Mouse (Mus musculus): ENCODE measurements around the gene Adam1a. TPM values are rescaled to one million over a fixed set of nuclear protein-coding genes. Genes with fewer than 3 reads are reported as not detected.
"Not testable (repeated sequence)": the region's sequence is repeated elsewhere in the genome, so short reads cannot be mapped to it uniquely, and the experiment has no call there.

Gene Adam1a
- total RNA-seq, 2 experiments from 2014 or later, result 7.7 to 13.9 TPM

- no peak for DNase-seq (ENCODE audit: low spot score in 2 of 2)
- intact Hi-C loops (cut with DNase I), result loop anchor here (5.0 kb wide), 1 partner anchor 32 kb away; no protein-coding TSS in a partner anchor
Measured at GRCm38 (mm10) chr5:121569881-121570420, 24.7 kb upstream of the Adam1a start.

GRCm38 (mm10) chr5:121566035-121566681 lies 20.9 kb upstream of the Adam1a start:
- no peak for DNase-seq (ENCODE audit: low spot score in 2 of 2)
- intact Hi-C loops (cut with DNase I), result loop anchor here (5.0 kb wide), 1 partner anchor 36 kb away; no protein-coding TSS in a partner anchor

GRCm38 (mm10) chr5:121564468-121564895 lies 19.2 kb upstream of the Adam1a start:
- peak; percentile 73 to 84 for DNase-seq (ENCODE audit: low spot score in 2 of 2)
- intact Hi-C loops (cut with DNase I), result no loop called here

GRCm38 (mm10) chr5:121562436-121562835 lies 17.2 kb upstream of the Adam1a start:
- intact Hi-C loops (cut with DNase I), result no loop called here

GRCm38 (mm10) chr5:121549196-121549595 lies 3.9 kb upstream of the Adam1a start:
- DNase-seq (ENCODE audit: low spot score in 2 of 2), result no peak
- intact Hi-C loops (cut with DNase I), result loop anchor here (5.0 kb wide), 1 partner anchor 43 kb away; the partner anchor contains the start of gene Aldh2

More at GRCm38 (mm10) chr5:121562436-121562835, 17.2 kb upstream of the Adam1a start:
- DNase-seq (ENCODE audit: low spot score in 2 of 2), result no peak

GRCm38 (mm10) chr5:121547084-121547483 lies 1.8 kb upstream of the Adam1a start:
- DNase-seq (ENCODE audit: low spot score in 2 of 2), result no peak
- intact Hi-C loops (cut with DNase I), result loop anchor here (2.0 to 5.0 kb wide), 2 partner anchors 45 to 58 kb away; partner anchors contain the start of gene Aldh2

GRCm38 (mm10) chr5:121546530-121546895 lies 1.2 kb upstream of the Adam1a start:
- intact Hi-C loops (cut with DNase I), result loop anchor here (2.0 to 5.0 kb wide), 2 partner anchors 46 to 58 kb away; partner anchors contain the start of gene Aldh2
- DNase-seq (ENCODE audit: low spot score in 2 of 2), result peak; percentile 25 to 29

- peak; percentile 98 to 99 for DNase-seq (ENCODE audit: low spot score in 2 of 2)
- intact Hi-C loops (cut with DNase I), result loop anchor here (2.0 to 5.0 kb wide), 2 partner anchors 46 to 59 kb away; partner anchors contain the start of gene Aldh2
Measured at GRCm38 (mm10) chr5:121545793-121546529, 679 bp upstream of the Adam1a start, which contains the start of gene Mapkapk5. Gene Mapkapk5, minus strand, starts transcription at chr5:121545905.

- DNase-seq (ENCODE audit: low spot score in 2 of 2), result no peak
- intact Hi-C loops (cut with DNase I), result no loop called here
Measured at GRCm38 (mm10) chr5:121543370-121543769, 1.9 kb downstream of the Adam1a start.

- intact Hi-C loops (cut with DNase I), result no loop called here
- DNase-seq (ENCODE audit: low spot score in 2 of 2), result no peak
Measured at GRCm38 (mm10) chr5:121541235-121541634, 4.0 kb downstream of the Adam1a start.

- intact Hi-C loops (cut with DNase I), result no loop called here
- no peak for DNase-seq (ENCODE audit: low spot score in 2 of 2)
Measured at GRCm38 (mm10) chr5:121540066-121540465, 5.2 kb downstream of the Adam1a start.

GRCm38 (mm10) chr5:121537588-121537987 lies 7.7 kb downstream of the Adam1a start:
- no peak for DNase-seq (ENCODE audit: low spot score in 2 of 2)
- intact Hi-C loops (cut with DNase I), result no loop called here

GRCm38 (mm10) chr5:121536921-121537555 lies 8.2 kb downstream of the Adam1a start:
- intact Hi-C loops (cut with DNase I), result no loop called here
- DNase-seq (ENCODE audit: low spot score in 2 of 2), result no peak

- intact Hi-C loops (cut with DNase I), result no loop called here
- no peak for DNase-seq (ENCODE audit: low spot score in 2 of 2)
Measured at GRCm38 (mm10) chr5:121535116-121535515, 10.2 kb downstream of the Adam1a start.

- intact Hi-C loops (cut with DNase I), result no loop called here
Measured at GRCm38 (mm10) chr5:121534521-121534920, 10.8 kb downstream of the Adam1a start.

GRCm38 (mm10) chr5:121526961-121527360 lies 18.3 kb downstream of the Adam1a start:
- intact Hi-C loops (cut with DNase I), result no loop called here
- DNase-seq (ENCODE audit: low spot score in 2 of 2), result no peak

More at GRCm38 (mm10) chr5:121534521-121534920, 10.8 kb downstream of the Adam1a start:
- DNase-seq (ENCODE audit: low spot score in 2 of 2), result no peak

GRCm38 (mm10) chr5:121526526-121526925 lies 18.8 kb downstream of the Adam1a start:
- DNase-seq (ENCODE audit: low spot score in 2 of 2), result no peak
- intact Hi-C loops (cut with DNase I), result no loop called here

- DNase-seq (ENCODE audit: low spot score in 2 of 2), result no peak
- intact Hi-C loops (cut with DNase I), result no loop called here
Measured at GRCm38 (mm10) chr5:121525774-121526450, 19.4 kb downstream of the Adam1a start.

- intact Hi-C loops (cut with DNase I); DNase-seq (ENCODE audit: low spot score in 2 of 2): not testable (repeated sequence)
Measured at GRCm38 (mm10) chr5:121519758-121520157, 25.5 kb downstream of the Adam1a start.

Data from left cerebral cortex, postnatal 36 days (tissue).